24 mouse cellular contexts compared by ENCODE assay signal in genomic region chr1:178677160-178677559, GRCm38 (mm10).
DNase-seq lines count a peak whose midpoint lies in the region; ATAC-seq and TF ChIP-seq lines count a peak whose summit lies in the region.
"Had no signal": no experiment of that assay in that cellular context is flagged by ENCODE, and none has a peak within 500 bp of the region (broad histone marks: within the 10 kb centered on the region; RNA-seq: fewer than 3 reads in every experiment).

No protein-coding gene starts in this region.

- H3K27ac ChIP-seq in intestine, embryonic 15.5 days = no peak overlapping the region
- no peak overlapping the region for H3K27ac ChIP-seq in intestine, postnatal 0 days (ENCODE audit: low read depth, low read length)
- H3K27ac ChIP-seq in MEL (ENCODE audit: control insufficient read depth, low read depth, low read length) = peak overlapping the region; percentile 70
- H3K27ac ChIP-seq: embryonic facial prominence, embryonic 12.5 days; forebrain, embryonic 13.5 days; limb, embryonic 12.5 days; liver, embryonic 12.5 days had no signal

- no peaks in the 10 kb centered on the region for H3K36me3 ChIP-seq in intestine, embryonic 15.5 days
- H3K36me3 ChIP-seq in intestine, postnatal 0 days (ENCODE audit: control insufficient read depth, insufficient read depth) = no peaks in the 10 kb centered on the region
- H3K36me3 ChIP-seq in MEL (ENCODE audit: control insufficient read depth in 1 of 2, insufficient read depth in 2 of 2, low read length in 2 of 2) = peaks cover 0 to 39% of the 10 kb centered on the region in 2 experiments; a peak in 2 of 4 replicates
- H3K36me3 ChIP-seq: liver, embryonic 12.5 days had no signal

- H3K4me1 ChIP-seq in intestine, embryonic 15.5 days (replicated peaks) = no peaks in the 10 kb centered on the region
- H3K4me1 ChIP-seq in intestine, postnatal 0 days (replicated peaks; ENCODE audit: control insufficient read depth, insufficient read depth, low read length) = no peaks in the 10 kb centered on the region
- H3K4me1 ChIP-seq in MEL (ENCODE audit: control insufficient read depth in 1 of 2, insufficient read depth in 2 of 2, low read length in 2 of 2) = peaks cover 30 to 40% of the 10 kb centered on the region in 2 experiments
- H3K4me1 ChIP-seq: embryonic facial prominence, embryonic 12.5 days; forebrain, embryonic 13.5 days had no signal

- no peaks in the 10 kb centered on the region for H3K27me3 ChIP-seq in intestine, embryonic 15.5 days (replicated peaks)
- no peaks in the 10 kb centered on the region for H3K27me3 ChIP-seq in intestine, postnatal 0 days (replicated peaks; ENCODE audit: control insufficient read depth, insufficient read depth, low read length)
- H3K27me3 ChIP-seq in MEL (ENCODE audit: control insufficient read depth in 1 of 2, insufficient read depth in 2 of 2, low read length in 2 of 2) = no peaks in the 10 kb centered on the region
- H3K27me3 ChIP-seq: embryonic facial prominence, embryonic 12.5 days; forebrain, embryonic 13.5 days; limb, embryonic 12.5 days; liver, embryonic 12.5 days had no signal

- WGBS in intestine, embryonic 15.5 days = 49% methylated on average over 12 of the region's 12 CpGs
- WGBS in intestine, postnatal 0 days = 66% methylated on average over 12 of the region's 12 CpGs

- H3K9ac ChIP-seq in intestine, embryonic 15.5 days = no peak overlapping the region
- no peak overlapping the region for H3K9ac ChIP-seq in intestine, postnatal 0 days (ENCODE audit: low read depth, low read length)
- H3K9ac ChIP-seq in MEL (ENCODE audit: control insufficient read depth, low read depth, low read length, poor library complexity, severe bottlenecking) = no peak overlapping the region
- H3K9ac ChIP-seq: embryonic facial prominence, embryonic 12.5 days; forebrain, embryonic 13.5 days; limb, embryonic 12.5 days; liver, embryonic 12.5 days had no signal

- no peak for TF ChIP-seq EP300 in MEL (IDR thresholded peaks at IDR 0.05; ENCODE audit: low read depth in 1 of 2, low read length in 2 of 2)

- DNase-seq in embryo, embryonic 10 days (ENCODE audit: low spot score) = peak; percentile 44
- DNase-seq in embryo, embryonic 9.5 days (ENCODE audit: extremely low spot score) = no peak
- no peak for DNase-seq in MEL (ENCODE audit: low read depth, low spot score)
- peak; percentile 65 for DNase-seq in mesoderm, embryonic 11.5 days (ENCODE audit: low read depth, low spot score)
- no peak for DNase-seq in adrenal gland, postnatal 14 days
- no peak for DNase-seq in spleen, adult 18-20 months
- DNase-seq: adrenal gland, postnatal 25 days; cerebellum, adult 11 months; cerebellum, postnatal 14 days; gastrocnemius, postnatal 10 days; heart, adult 11 months; kidney, postnatal 36 days; lung, adult 2 months; lung, postnatal 36 days; right cerebral cortex, postnatal 25 days; thymus, adult 2 months had no signal

- no peak for TF ChIP-seq POLR2A in MEL (IDR thresholded peaks at IDR 0.05; ENCODE audit: control insufficient read depth in 1 of 2, insufficient read depth in 1 of 2, low read depth in 1 of 2, low read length in 2 of 2, poor library complexity in 1 of 2)

- no peak overlapping the region for H3K4me2 ChIP-seq in intestine, embryonic 15.5 days (replicated peaks)
- H3K4me2 ChIP-seq in intestine, postnatal 0 days (replicated peaks; ENCODE audit: low read depth) = no peak overlapping the region
- H3K4me2 ChIP-seq: embryonic facial prominence, embryonic 12.5 days; forebrain, embryonic 13.5 days; limb, embryonic 12.5 days; liver, embryonic 12.5 days had no signal

- ATAC-seq in intestine, embryonic 15.5 days = peak; percentile 18; the same call in 1 of the 2 replicates
- ATAC-seq in intestine, postnatal 0 days = no peak
- ATAC-seq: activated CD4-positive, CD25-positive, alpha-beta regulatory T cell, adult 4 months; forebrain, embryonic 13.5 days; liver, embryonic 12.5 days had no signal

- no peak overlapping the region for H3K4me3 ChIP-seq in intestine, embryonic 15.5 days (replicated peaks)
- no peak overlapping the region for H3K4me3 ChIP-seq in intestine, postnatal 0 days (ENCODE audit: low read depth, low read length)
- H3K4me3 ChIP-seq in MEL (ENCODE audit: control insufficient read depth in 1 of 2, insufficient read depth in 1 of 2, low read depth in 2 of 2, low read length in 2 of 2) = no peak overlapping the region
- H3K4me3 ChIP-seq: embryonic facial prominence, embryonic 12.5 days; erythroblast, embryonic 14.5 days; forebrain, embryonic 13.5 days; limb, embryonic 12.5 days; liver, embryonic 12.5 days had no signal

- no peak for TF ChIP-seq RAD21 in MEL (IDR thresholded peaks at IDR 0.05; ENCODE audit: low read depth, low read length)

- no peak for TF ChIP-seq CTCF in intestine, postnatal 0 days (IDR thresholded peaks at IDR 0.05; ENCODE audit: low read depth)
- no peak for TF ChIP-seq CTCF in MEL (IDR thresholded peaks at IDR 0.05 in 2 of 3, conservative IDR thresholded peaks at IDR 0.05 in 1 of 3; ENCODE audit: control insufficient read depth in 1 of 3, insufficient read depth in 1 of 3, low read depth in 2 of 3, low read length in 3 of 3, poor library complexity in 1 of 3, severe bottlenecking in 1 of 3)

- no peaks in the 10 kb centered on the region for H3K79me2 ChIP-seq in MEL (ENCODE audit: control insufficient read depth, insufficient read depth, low read length, poor library complexity)

- H3K9me3 ChIP-seq in intestine, embryonic 15.5 days = no peaks in the 10 kb centered on the region
- H3K9me3 ChIP-seq in intestine, postnatal 0 days (ENCODE audit: control insufficient read depth) = no peaks in the 10 kb centered on the region
- no peaks in the 10 kb centered on the region for H3K9me3 ChIP-seq in MEL (replicated peaks; ENCODE audit: insufficient read depth, low read length)
- H3K9me3 ChIP-seq: embryonic facial prominence, embryonic 12.5 days; forebrain, embryonic 13.5 days; limb, embryonic 12.5 days; liver, embryonic 12.5 days had no signal

TF ChIP-seq in MEL, 35 proteins besides CTCF, POLR2A, EP300 and RAD21:
- TF ChIP-seq MYB (IDR thresholded peaks at IDR 0.05; ENCODE audit: low read depth, low read length) = no peak
- no peak for TF ChIP-seq HCFC1 (IDR thresholded peaks at IDR 0.05; ENCODE audit: low read depth, low read length)
- TF ChIP-seq UBTF (IDR thresholded peaks at IDR 0.05; ENCODE audit: borderline replicate concordance, insufficient read depth, low read depth, low read length) = no peak
- TF ChIP-seq ZKSCAN1 (IDR thresholded peaks at IDR 0.05; ENCODE audit: low read depth, low read length) = no peak
- TF ChIP-seq CHD1 (IDR thresholded peaks at IDR 0.05; ENCODE audit: low read depth, low read length) = no peak
- no peak for TF ChIP-seq E2F4 (IDR thresholded peaks at IDR 0.05; ENCODE audit: borderline replicate concordance, low read depth, low read length)
- TF ChIP-seq TCF12 (IDR thresholded peaks at IDR 0.05; ENCODE audit: low read depth, low read length) = no peak
- no peak for TF ChIP-seq SIN3A (IDR thresholded peaks at IDR 0.05; ENCODE audit: low read length)
- no peak for TF ChIP-seq GABPA (IDR thresholded peaks at IDR 0.05; ENCODE audit: low read depth, low read length)
- TF ChIP-seq KAT2A (conservative IDR thresholded peaks at IDR 0.05; ENCODE audit: low read depth, low read length) = no peak
- no peak for TF ChIP-seq JUND (IDR thresholded peaks at IDR 0.05; ENCODE audit: low read depth, low read length)
- no peak for TF ChIP-seq TAL1 (IDR thresholded peaks at IDR 0.05; ENCODE audit: low read length)
- TF ChIP-seq GATA1 (IDR thresholded peaks at IDR 0.05; ENCODE audit: low read depth, low read length) = no peak
- TF ChIP-seq ELF1 (IDR thresholded peaks at IDR 0.05; ENCODE audit: low read depth, low read length) = no peak
- no peak for TF ChIP-seq MAX (IDR thresholded peaks at IDR 0.05; ENCODE audit: low read length)
- no peak for TF ChIP-seq MEF2A (IDR thresholded peaks at IDR 0.05; ENCODE audit: extremely low read depth, insufficient replicate concordance, low read depth, low read length, poor library complexity, severe bottlenecking)
- TF ChIP-seq BHLHE40 (IDR thresholded peaks at IDR 0.05; ENCODE audit: borderline replicate concordance, low read depth, low read length) = no peak
- no peak for TF ChIP-seq ZMIZ1 (IDR thresholded peaks at IDR 0.05; ENCODE audit: low read depth, low read length)
- no peak for TF ChIP-seq NRF1 (IDR thresholded peaks at IDR 0.05; ENCODE audit: insufficient read depth, low read depth, low read length, poor library complexity, severe bottlenecking)
- TF ChIP-seq POLR2AphosphoS2 (IDR thresholded peaks at IDR 0.05; ENCODE audit: low read length) = no peak
TF ChIP-seq in MEL: peak in this region for 0.

Comparison
In these comparisons a context has a peak if more than half of its experiments do, and no peak if none do; other contexts are left out.
1. DNase-seq: peak in embryo, embryonic 10 days (single experiment) and mesoderm, embryonic 11.5 days (single experiment); none in embryo, embryonic 9.5 days (single experiment), MEL (single experiment), adrenal gland, postnatal 14 days (single experiment) and spleen, adult 18-20 months (0 of 2).